Mouse (Mus musculus): ENCODE data around the gene Dync1i1. TPM values are rescaled to one million over a fixed set of nuclear protein-coding genes. Genes with fewer than 3 reads are reported as not detected.

Dync1i1 gene
- polyA plus RNA-seq, 1 experiment from 2014 or later: 24.6 TPM

- Histone ChIP-seq H3K27me3 (ENCODE audit: control insufficient read depth, insufficient read depth, low read length) (peaks cover 6% of the 10 kb centered on the region; the same call in 1 of the 2 replicates), H3K9ac (no peak overlapping the region), H3K4me2 (replicated peaks) (no peak overlapping the region), H3K36me3 (replicated peaks; ENCODE audit: control insufficient read depth, insufficient read depth) (no peaks in the 10 kb centered on the region), H3K27ac (no peak overlapping the region), H3K4me1 (replicated peaks; ENCODE audit: control insufficient read depth, insufficient read depth, low read length) (no peaks in the 10 kb centered on the region), H3K4me3 (replicated peaks; ENCODE audit: low read length) (no peak overlapping the region), H3K9me3 (ENCODE audit: control insufficient read depth, low read length) (no peaks in the 10 kb centered on the region)
- DNase-seq (ENCODE audit: low spot score) (no peak), ATAC-seq (ENCODE audit: low FRiP score) (peak; percentile 33; the same call in 1 of the 2 replicates)
- WGBS: 47% methylated on average over 5 of the region's 5 CpGs
Observed at GRCm38 (mm10) chr6:5752617-5753016, 27.2 kb downstream of the Dync1i1 start.

DNA sequence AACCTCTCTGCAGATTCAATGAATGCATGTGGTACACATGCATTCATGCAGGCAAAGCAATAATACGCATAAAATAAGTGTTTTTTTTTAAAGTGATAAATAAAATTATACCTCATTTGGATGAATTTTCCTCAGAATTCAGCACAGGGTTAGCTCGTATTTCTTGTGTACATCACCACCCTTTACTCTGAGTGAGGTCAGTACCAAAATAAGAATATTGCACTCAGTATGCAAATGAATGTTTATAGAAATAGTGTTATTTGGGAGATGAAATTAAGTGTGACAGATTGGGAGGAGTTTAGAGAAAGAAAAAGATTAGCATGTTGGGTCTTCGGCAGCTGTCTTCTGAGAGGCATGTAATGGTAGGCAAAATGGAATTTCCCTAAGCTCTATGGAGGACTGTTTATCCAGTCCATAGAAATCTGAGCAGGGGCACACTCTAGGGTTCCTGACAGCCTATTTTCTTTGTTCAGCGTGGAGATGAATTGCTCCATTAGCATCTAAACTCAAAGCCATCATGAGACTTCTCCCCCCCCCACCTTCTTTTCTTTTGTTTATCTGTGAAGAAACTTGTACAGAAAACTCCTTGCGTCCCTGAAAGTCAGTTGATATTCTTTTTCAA, 31.2 kb downstream of the Dync1i1 start:
- no peak overlapping the region for H3K4me2 ChIP-seq (replicated peaks)
- no peak overlapping the region for H3K4me3 ChIP-seq (replicated peaks; ENCODE audit: low read length)
- DNase-seq (ENCODE audit: low spot score) (peak; percentile 40), ATAC-seq (ENCODE audit: low FRiP score) (peak; percentile 77)
- H3K9ac ChIP-seq: no peak overlapping the region
- no peaks in the 10 kb centered on the region for H3K9me3 ChIP-seq (ENCODE audit: control insufficient read depth, low read length)
- H3K36me3 ChIP-seq (replicated peaks; ENCODE audit: control insufficient read depth, insufficient read depth): no peaks in the 10 kb centered on the region
- no peak overlapping the region for H3K27ac ChIP-seq
- no peaks in the 10 kb centered on the region for H3K4me1 ChIP-seq (replicated peaks; ENCODE audit: control insufficient read depth, insufficient read depth, low read length)
- 29% methylated on average over 5 of the region's 5 CpGs for WGBS
- H3K27me3 ChIP-seq (ENCODE audit: control insufficient read depth, insufficient read depth, low read length): peaks cover 6% of the 10 kb centered on the region; the same call in 1 of the 2 replicates

GRCm38 (mm10) chr6:5762943-5763342, 37.5 kb downstream of the Dync1i1 start:
- H3K9me3 ChIP-seq (ENCODE audit: control insufficient read depth, low read length): no peaks in the 10 kb centered on the region
- ATAC-seq (ENCODE audit: low FRiP score) (no peak), DNase-seq (ENCODE audit: low spot score) (no peak)
- no peaks in the 10 kb centered on the region for H3K36me3 ChIP-seq (replicated peaks; ENCODE audit: control insufficient read depth, insufficient read depth)
- H3K27me3 ChIP-seq (ENCODE audit: control insufficient read depth, insufficient read depth, low read length): no peaks in the 10 kb centered on the region
- no peak overlapping the region for H3K27ac ChIP-seq
- H3K4me3 ChIP-seq (replicated peaks; ENCODE audit: low read length): no peak overlapping the region
- no peak overlapping the region for H3K9ac ChIP-seq
- H3K4me2 ChIP-seq (replicated peaks): no peak overlapping the region
- no peaks in the 10 kb centered on the region for H3K4me1 ChIP-seq (replicated peaks; ENCODE audit: control insufficient read depth, insufficient read depth, low read length)
- WGBS: 89% methylated on average over 2 of the region's 2 CpGs

DNA sequence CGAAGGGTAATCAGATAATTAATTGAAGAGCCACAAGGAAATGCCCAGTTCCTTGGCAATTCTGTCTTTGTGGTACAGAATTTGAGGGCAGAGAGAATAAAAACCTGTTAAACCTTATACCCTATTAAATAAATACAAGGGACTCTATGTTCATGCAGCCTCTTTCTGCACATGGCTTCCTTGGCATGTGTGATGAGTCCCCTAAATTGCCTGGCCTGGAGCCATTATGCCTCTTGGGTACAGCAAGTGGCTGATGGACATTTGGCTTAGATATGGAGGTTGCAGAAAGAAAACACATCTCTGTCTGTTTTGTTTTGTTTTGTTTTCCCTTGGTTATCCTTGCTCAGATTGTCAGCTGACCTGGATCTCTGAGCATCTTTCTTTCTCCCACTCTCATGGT, 43.1 kb downstream of the Dync1i1 start:
- H3K27me3 ChIP-seq (ENCODE audit: control insufficient read depth, insufficient read depth, low read length): no peaks in the 10 kb centered on the region
- H3K4me2 ChIP-seq (replicated peaks): no peak overlapping the region
- no peak for ATAC-seq (ENCODE audit: low FRiP score)
- H3K9me3 ChIP-seq (ENCODE audit: control insufficient read depth, low read length): no peaks in the 10 kb centered on the region
- no peak overlapping the region for H3K9ac ChIP-seq
- H3K4me1 ChIP-seq (replicated peaks; ENCODE audit: control insufficient read depth, insufficient read depth, low read length): no peaks in the 10 kb centered on the region
- H3K4me3 ChIP-seq (replicated peaks; ENCODE audit: low read length): no peak overlapping the region
- DNase-seq (ENCODE audit: low spot score): no peak
- no peak overlapping the region for H3K27ac ChIP-seq
- 71% methylated on average over 1 of the region's 1 CpGs for WGBS
- H3K36me3 ChIP-seq (replicated peaks; ENCODE audit: control insufficient read depth, insufficient read depth): no peaks in the 10 kb centered on the region

DNA sequence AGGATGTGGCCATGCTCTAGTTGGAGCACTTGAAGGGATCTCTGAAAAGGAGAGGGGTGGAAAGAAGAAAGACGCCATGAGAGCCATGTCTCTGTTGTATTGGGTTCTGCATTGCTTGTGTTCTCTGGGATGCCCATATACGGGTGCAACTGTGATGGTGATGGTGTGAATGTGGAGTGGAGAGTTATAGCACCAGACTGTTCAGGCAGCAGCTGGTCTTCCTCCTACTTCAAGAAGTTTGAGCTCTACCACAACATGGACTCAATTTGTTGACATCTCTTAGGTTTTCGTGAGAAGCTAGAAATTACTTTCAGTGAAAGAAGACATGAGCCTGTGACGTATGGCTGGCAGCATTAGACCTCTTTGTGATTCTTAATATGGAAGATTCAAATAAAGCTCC, 44.8 kb downstream of the Dync1i1 start:
- H3K4me3 ChIP-seq (replicated peaks; ENCODE audit: low read length): no peak overlapping the region
- DNase-seq (ENCODE audit: low spot score) (no peak), ATAC-seq (ENCODE audit: low FRiP score) (no peak)
- no peaks in the 10 kb centered on the region for H3K36me3 ChIP-seq (replicated peaks; ENCODE audit: control insufficient read depth, insufficient read depth)
- no peak overlapping the region for H3K27ac ChIP-seq
- H3K9me3 ChIP-seq (ENCODE audit: control insufficient read depth, low read length): no peaks in the 10 kb centered on the region
- H3K4me1 ChIP-seq (replicated peaks; ENCODE audit: control insufficient read depth, insufficient read depth, low read length): no peaks in the 10 kb centered on the region
- WGBS: 91% methylated on average over 4 of the region's 4 CpGs
- H3K27me3 ChIP-seq (ENCODE audit: control insufficient read depth, insufficient read depth, low read length): no peaks in the 10 kb centered on the region
- H3K9ac ChIP-seq: no peak overlapping the region
- no peak overlapping the region for H3K4me2 ChIP-seq (replicated peaks)

DNA sequence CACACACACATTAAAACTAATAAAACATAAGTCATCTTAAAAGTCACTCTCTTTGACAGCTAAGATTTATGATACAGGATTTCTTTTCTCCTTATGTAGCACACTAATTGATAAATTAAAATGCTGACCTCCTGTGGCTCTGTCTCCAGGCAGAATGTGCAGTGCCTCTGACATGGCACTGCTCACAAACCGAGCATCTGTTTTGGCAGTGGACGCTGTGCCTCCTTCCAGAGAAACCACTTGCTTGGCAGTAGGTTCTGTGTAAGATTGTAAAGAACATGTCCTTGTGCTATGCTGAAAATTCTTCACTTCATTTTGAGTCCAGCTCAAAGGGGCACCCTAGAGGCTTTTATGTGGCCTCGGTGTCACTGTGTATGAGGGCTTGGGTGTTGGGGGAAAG, 50.0 kb downstream of the Dync1i1 start:
- 46% methylated on average over 3 of the region's 3 CpGs for WGBS
- no peak for DNase-seq (ENCODE audit: low spot score)

GRCm38 (mm10) chr6:5781752-5782151, 56.3 kb downstream of the Dync1i1 start:
- 89% methylated on average over 6 of the region's 6 CpGs for WGBS

More for the DNA sequence above, 50.0 kb downstream of the Dync1i1 start:
- Histone ChIP-seq H3K9ac (no peak overlapping the region), H3K27me3 (ENCODE audit: control insufficient read depth, insufficient read depth, low read length) (no peaks in the 10 kb centered on the region), H3K9me3 (ENCODE audit: control insufficient read depth, low read length) (no peaks in the 10 kb centered on the region), H3K4me1 (replicated peaks; ENCODE audit: control insufficient read depth, insufficient read depth, low read length) (no peaks in the 10 kb centered on the region), H3K4me3 (replicated peaks; ENCODE audit: low read length) (no peak overlapping the region), H3K4me2 (replicated peaks) (no peak overlapping the region), H3K27ac (no peak overlapping the region), H3K36me3 (replicated peaks; ENCODE audit: control insufficient read depth, insufficient read depth) (no peaks in the 10 kb centered on the region)
- peak; percentile 64; the same call in 1 of the 2 replicates for ATAC-seq (ENCODE audit: low FRiP score)

GRCm38 (mm10) chr6:5783830-5784229, 58.4 kb downstream of the Dync1i1 start:
- H3K36me3 ChIP-seq (replicated peaks; ENCODE audit: control insufficient read depth, insufficient read depth): no peaks in the 10 kb centered on the region
- WGBS: 86% methylated on average over 14 of the region's 14 CpGs
- ATAC-seq (ENCODE audit: low FRiP score): no peak

More at GRCm38 (mm10) chr6:5781752-5782151, 56.3 kb downstream of the Dync1i1 start:
- Histone ChIP-seq H3K4me3 (replicated peaks; ENCODE audit: low read length) (no peak overlapping the region), H3K36me3 (replicated peaks; ENCODE audit: control insufficient read depth, insufficient read depth) (no peaks in the 10 kb centered on the region), H3K4me1 (replicated peaks; ENCODE audit: control insufficient read depth, insufficient read depth, low read length) (no peaks in the 10 kb centered on the region), H3K27ac (no peak overlapping the region), H3K9me3 (ENCODE audit: control insufficient read depth, low read length) (no peaks in the 10 kb centered on the region), H3K27me3 (ENCODE audit: control insufficient read depth, insufficient read depth, low read length) (no peaks in the 10 kb centered on the region), H3K9ac (no peak overlapping the region), H3K4me2 (replicated peaks) (no peak overlapping the region)
- DNase-seq (ENCODE audit: low spot score) (no peak), ATAC-seq (ENCODE audit: low FRiP score) (no peak)

GRCm38 (mm10) chr6:5790607-5791006, 65.2 kb downstream of the Dync1i1 start:
- no peak overlapping the region for H3K4me2 ChIP-seq (replicated peaks)
- ATAC-seq (ENCODE audit: low FRiP score) (no peak), DNase-seq (ENCODE audit: low spot score) (no peak)
- no peaks in the 10 kb centered on the region for H3K36me3 ChIP-seq (replicated peaks; ENCODE audit: control insufficient read depth, insufficient read depth)
- H3K4me1 ChIP-seq (replicated peaks; ENCODE audit: control insufficient read depth, insufficient read depth, low read length): no peaks in the 10 kb centered on the region
- no peaks in the 10 kb centered on the region for H3K9me3 ChIP-seq (ENCODE audit: control insufficient read depth, low read length)
- H3K9ac ChIP-seq: no peak overlapping the region
- H3K27me3 ChIP-seq (ENCODE audit: control insufficient read depth, insufficient read depth, low read length): no peaks in the 10 kb centered on the region
- H3K4me3 ChIP-seq (replicated peaks; ENCODE audit: low read length): no peak overlapping the region
- WGBS: 42% methylated on average over 7 of the region's 7 CpGs
- no peak overlapping the region for H3K27ac ChIP-seq

More at GRCm38 (mm10) chr6:5783830-5784229, 58.4 kb downstream of the Dync1i1 start:
- Histone ChIP-seq H3K27me3 (ENCODE audit: control insufficient read depth, insufficient read depth, low read length) (no peaks in the 10 kb centered on the region), H3K9me3 (ENCODE audit: control insufficient read depth, low read length) (no peaks in the 10 kb centered on the region), H3K4me1 (replicated peaks; ENCODE audit: control insufficient read depth, insufficient read depth, low read length) (no peaks in the 10 kb centered on the region), H3K9ac (no peak overlapping the region), H3K4me3 (replicated peaks; ENCODE audit: low read length) (no peak overlapping the region), H3K4me2 (replicated peaks) (no peak overlapping the region), H3K27ac (no peak overlapping the region)
- no peak for DNase-seq (ENCODE audit: low spot score)

All from hindbrain, embryonic 14.5 days (tissue).